Mouse (Mus musculus): Measurements from ENCODE around the gene Gprc5d.

Gene Gprc5d

GRCm38 (mm10) chr6:135066795-135067445 lies 51.2 kb downstream of the Gprc5d start:
- DNase-seq (ENCODE audit: low spot score): no peak

DNA sequence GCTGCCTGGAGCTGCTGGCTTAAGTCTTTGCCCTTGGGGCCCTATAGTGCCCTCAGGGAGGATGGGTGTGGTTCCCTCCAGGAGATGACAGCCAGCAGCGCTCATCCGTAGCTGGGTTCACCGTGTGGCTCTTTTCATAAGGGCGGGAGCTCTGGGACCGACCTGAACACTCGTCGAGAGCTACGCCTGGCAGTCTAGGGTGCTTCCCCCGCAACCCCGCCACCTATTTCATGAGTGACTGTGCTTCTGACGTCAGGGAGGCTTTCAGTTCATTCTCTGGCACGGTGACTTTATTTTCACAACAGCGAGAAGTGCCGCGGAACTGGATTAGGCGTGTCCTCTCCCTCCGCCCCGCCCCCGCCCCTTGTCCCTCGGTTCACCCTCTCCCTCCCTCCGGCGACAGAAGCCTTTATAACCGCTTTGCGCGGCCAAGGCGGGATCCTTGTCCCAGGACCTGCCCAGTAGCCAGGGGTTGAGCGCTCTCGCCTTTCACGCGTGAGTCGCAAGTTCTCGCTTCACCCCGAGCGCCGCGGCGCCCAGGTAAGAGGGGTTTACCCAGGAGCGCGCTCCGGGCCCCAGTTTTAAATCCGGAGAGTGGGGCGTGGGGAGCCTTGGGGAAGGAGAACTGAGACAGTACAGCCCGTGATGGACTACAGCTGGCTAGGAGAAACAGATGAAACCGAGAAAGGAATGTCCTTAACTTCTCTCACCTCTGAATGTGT lies 52.7 kb downstream of the Gprc5d start, which contains the start of gene Gprc5a:
TSS of gene Gprc5a (plus strand) at position 416 of the 722 bp plus-strand sequence.
- DNase-seq (ENCODE audit: low spot score): peak; percentile 42

- no peak for DNase-seq (ENCODE audit: low spot score)
Observed at GRCm38 (mm10) chr6:135064621-135065020, 53.5 kb downstream of the Gprc5d start.

GRCm38 (mm10) chr6:135060728-135061127 lies 57.4 kb downstream of the Gprc5d start:
- DNase-seq (ENCODE audit: low spot score): no peak
